Mouse (Mus musculus) left cerebral cortex, postnatal 25 days (tissue): ENCODE results near the gene Errfi1. TPM values are rescaled to one million over a fixed set of nuclear protein-coding genes. Genes with fewer than 3 reads are reported as not detected.

ENCODE experiments used
- DNase-seq, 2 experiments: peaks; one replicate each; pipeline ENCODE4 v3.0.0; 2022; ENCODE audit warnings: low spot score in 2 of 2, mixed read lengths in 1 of 2
- intact Hi-C: fragments of 180-260 bp; cut with DNase I; formaldehyde crosslinking; loops from one replicate; pipeline ENCODE4 v1.15.1; 2025
- total RNA-seq, 2 experiments: library from RNA; stranded (reverse); gene quantifications; 2 replicates each; pipeline ENCODE4 v1.2.3; 2021

Gene Errfi1
- total RNA-seq = 10 to 100 TPM; 26.2 to 28.4 TPM

- no peak for DNase-seq
- intact Hi-C loops = loop anchor here (2.0 to 5.0 kb wide), 3 partner anchors 102 to 197 kb away; no protein-coding TSS in a partner anchor
Measured at GRCm38 (mm10) chr4:150853680-150854461, at the start of gene Errfi1. Gene Errfi1 (plus strand): TSS chr4:150853919.

- intact Hi-C loops = no loop called here
- no peak for DNase-seq
Measured at GRCm38 (mm10) chr4:150804204-150804603, 49.5 kb upstream of the Errfi1 start.

- no peak for DNase-seq
- intact Hi-C loops = no loop called here
Measured at GRCm38 (mm10) chr4:150807727-150808470, 45.8 kb upstream of the Errfi1 start.

- intact Hi-C loops = no loop called here
- no peak for DNase-seq
Measured at GRCm38 (mm10) chr4:150808471-150808847, 45.3 kb upstream of the Errfi1 start.

- no peak for DNase-seq
- intact Hi-C loops = no loop called here
Measured at GRCm38 (mm10) chr4:150809323-150809722, 44.4 kb upstream of the Errfi1 start.

GRCm38 (mm10) chr4:150815144-150815543, 38.6 kb upstream of the Errfi1 start:
- no peak for DNase-seq
- intact Hi-C loops = no loop called here

GRCm38 (mm10) chr4:150816414-150816951, 37.2 kb upstream of the Errfi1 start:
- no peak for DNase-seq
- intact Hi-C loops = no loop called here

- intact Hi-C loops = no loop called here
Measured at GRCm38 (mm10) chr4:150819126-150819910, 34.4 kb upstream of the Errfi1 start.

GRCm38 (mm10) chr4:150821381-150821780, 32.3 kb upstream of the Errfi1 start:
- no peak for DNase-seq
- intact Hi-C loops = no loop called here

More at GRCm38 (mm10) chr4:150819126-150819910, 34.4 kb upstream of the Errfi1 start:
- no peak for DNase-seq

GRCm38 (mm10) chr4:150822624-150823023, 31.1 kb upstream of the Errfi1 start:
- intact Hi-C loops = no loop called here
- DNase-seq = no peak

- no peak for DNase-seq
- intact Hi-C loops = no loop called here
Measured at GRCm38 (mm10) chr4:150823614-150824480, 29.9 kb upstream of the Errfi1 start.

GRCm38 (mm10) chr4:150824877-150825276, 28.8 kb upstream of the Errfi1 start:
- intact Hi-C loops = no loop called here

GRCm38 (mm10) chr4:150825531-150825930, 28.2 kb upstream of the Errfi1 start:
- intact Hi-C loops = no loop called here
- no peak for DNase-seq

More at GRCm38 (mm10) chr4:150824877-150825276, 28.8 kb upstream of the Errfi1 start:
- no peak for DNase-seq

- no peak for DNase-seq
- intact Hi-C loops = no loop called here
Measured at GRCm38 (mm10) chr4:150831321-150831720, 22.4 kb upstream of the Errfi1 start.

- intact Hi-C loops = no loop called here
- no peak for DNase-seq
Measured at GRCm38 (mm10) chr4:150831941-150832340, 21.8 kb upstream of the Errfi1 start.

GRCm38 (mm10) chr4:150835163-150835562, 18.6 kb upstream of the Errfi1 start:
- DNase-seq = no peak
- intact Hi-C loops = no loop called here

GRCm38 (mm10) chr4:150836258-150836657, 17.5 kb upstream of the Errfi1 start:
- intact Hi-C loops = no loop called here
- DNase-seq = no peak

- DNase-seq = no peak
- intact Hi-C loops = no loop called here
Measured at GRCm38 (mm10) chr4:150836961-150837360, 16.8 kb upstream of the Errfi1 start.

- intact Hi-C loops = no loop called here
- DNase-seq = no peak
Measured at GRCm38 (mm10) chr4:150837458-150837857, 16.3 kb upstream of the Errfi1 start.
